Mouse (Mus musculus): ENCODE data around the gene Rbm19. TPM values are rescaled to one million over a fixed set of nuclear protein-coding genes. Genes with fewer than 3 reads are reported as not detected.

Gene Rbm19
- total and polyA plus RNA-seq, 3 experiments = 66.3 to 74.3 TPM; not detected in 1

GRCm38 (mm10) chr5:120129070-120129469 is 12.8 kb downstream of the Rbm19 start:
- no peak overlapping the region for H3K27ac ChIP-seq (ENCODE audit: control insufficient read depth, low read depth, low read length)
- H3K4me1 ChIP-seq (ENCODE audit: control insufficient read depth in 1 of 2, insufficient read depth in 2 of 2, low read length in 2 of 2) = peaks cover 4 to 8% of the 10 kb centered on the region in 2 experiments
- H3K79me2 ChIP-seq (ENCODE audit: control insufficient read depth, insufficient read depth, low read length, poor library complexity) = no peaks in the 10 kb centered on the region
- no peak overlapping the region for H3K9ac ChIP-seq (ENCODE audit: control insufficient read depth, low read depth, low read length, poor library complexity, severe bottlenecking)
- no peak overlapping the region for H3K4me3 ChIP-seq (ENCODE audit: control insufficient read depth in 1 of 2, insufficient read depth in 1 of 2, low read depth in 2 of 2, low read length in 2 of 2)
- H3K9me3 ChIP-seq (replicated peaks; ENCODE audit: insufficient read depth, low read length) = no peaks in the 10 kb centered on the region
- TF ChIP-seq SMC3 (IDR thresholded peaks at IDR 0.05; ENCODE audit: low read depth, low read length) = no peak
- TF ChIP-seq POLR2AphosphoS5 (IDR thresholded peaks at IDR 0.05; ENCODE audit: borderline replicate concordance, low read depth, low read length) = no peak
- TF ChIP-seq TCF12 (IDR thresholded peaks at IDR 0.05; ENCODE audit: low read depth, low read length) = no peak
- no peak for TF ChIP-seq POLR2AphosphoS2 (IDR thresholded peaks at IDR 0.05; ENCODE audit: low read length)
- no peak for TF ChIP-seq MYB (IDR thresholded peaks at IDR 0.05; ENCODE audit: low read depth, low read length)
- TF ChIP-seq CHD2 (IDR thresholded peaks at IDR 0.05; ENCODE audit: low read length) = no peak
- TF ChIP-seq BHLHE40 (IDR thresholded peaks at IDR 0.05; ENCODE audit: borderline replicate concordance, low read depth, low read length) = no peak
- no peak for TF ChIP-seq USF2 (IDR thresholded peaks at IDR 0.05; ENCODE audit: borderline replicate concordance in 1 of 2, insufficient read depth in 1 of 2, low read depth in 1 of 2, low read length in 2 of 2)
- no peak for TF ChIP-seq SIN3A (IDR thresholded peaks at IDR 0.05; ENCODE audit: low read length)
- TF ChIP-seq HCFC1 (IDR thresholded peaks at IDR 0.05; ENCODE audit: low read depth, low read length) = no peak
- TF ChIP-seq ZNF384 (IDR thresholded peaks at IDR 0.05; ENCODE audit: low read depth, low read length) = no peak
- peaks cover 2 to 6% of the 10 kb centered on the region in 2 experiments; a peak in 3 of 4 replicates for H3K36me3 ChIP-seq (ENCODE audit: control insufficient read depth in 1 of 2, insufficient read depth in 2 of 2, low read length in 2 of 2)
- DNase-seq (ENCODE audit: low read depth, low spot score) = no peak
- no peaks in the 10 kb centered on the region for H3K27me3 ChIP-seq (ENCODE audit: control insufficient read depth in 1 of 2, insufficient read depth in 2 of 2, low read length in 2 of 2)

- H3K4me3 ChIP-seq (ENCODE audit: control insufficient read depth in 1 of 2, insufficient read depth in 1 of 2, low read depth in 2 of 2, low read length in 2 of 2) = no peak overlapping the region
- no peaks in the 10 kb centered on the region for H3K9me3 ChIP-seq (replicated peaks; ENCODE audit: insufficient read depth, low read length)
- no peak for DNase-seq (ENCODE audit: low read depth, low spot score)
- H3K9ac ChIP-seq (ENCODE audit: control insufficient read depth, low read depth, low read length, poor library complexity, severe bottlenecking) = no peak overlapping the region
- H3K27me3 ChIP-seq (ENCODE audit: control insufficient read depth in 1 of 2, insufficient read depth in 2 of 2, low read length in 2 of 2) = no peaks in the 10 kb centered on the region
- peaks cover 2 to 12% of the 10 kb centered on the region in 2 experiments; a peak in 3 of 4 replicates for H3K36me3 ChIP-seq (ENCODE audit: control insufficient read depth in 1 of 2, insufficient read depth in 2 of 2, low read length in 2 of 2)
- peak overlapping the region; percentile 7; the same call in 1 of the 2 replicates for H3K27ac ChIP-seq (ENCODE audit: control insufficient read depth, low read depth, low read length)
- TF ChIP-seq USF1 (IDR thresholded peaks at IDR 0.05; ENCODE audit: low read depth, low read length) = no peak
- TF ChIP-seq CTCF (IDR thresholded peaks at IDR 0.05 in 2 of 3, conservative IDR thresholded peaks at IDR 0.05 in 1 of 3; ENCODE audit: control insufficient read depth in 1 of 3, insufficient read depth in 1 of 3, low read depth in 2 of 3, low read length in 3 of 3, poor library complexity in 1 of 3, severe bottlenecking in 1 of 3) = peak; percentile 13 to 46 (median 19); a peak in 4 of 6 replicates
- H3K4me1 ChIP-seq (ENCODE audit: control insufficient read depth in 1 of 2, insufficient read depth in 2 of 2, low read length in 2 of 2) = peaks cover 4 to 15% of the 10 kb centered on the region in 2 experiments
- no peaks in the 10 kb centered on the region for H3K79me2 ChIP-seq (ENCODE audit: control insufficient read depth, insufficient read depth, low read length, poor library complexity)
These were observed 13.5 kb downstream of the Rbm19 start for GRCm38 (mm10) chr5:120129761-120130160.

GRCm38 (mm10) chr5:120130163-120130562 is 13.9 kb downstream of the Rbm19 start:
- H3K79me2 ChIP-seq (ENCODE audit: control insufficient read depth, insufficient read depth, low read length, poor library complexity) = no peaks in the 10 kb centered on the region
- no peak overlapping the region for H3K4me3 ChIP-seq (ENCODE audit: control insufficient read depth in 1 of 2, insufficient read depth in 1 of 2, low read depth in 2 of 2, low read length in 2 of 2)
- peaks cover 4 to 19% of the 10 kb centered on the region in 2 experiments for H3K4me1 ChIP-seq (ENCODE audit: control insufficient read depth in 1 of 2, insufficient read depth in 2 of 2, low read length in 2 of 2)
- no peaks in the 10 kb centered on the region for H3K9me3 ChIP-seq (replicated peaks; ENCODE audit: insufficient read depth, low read length)
- peak overlapping the region; percentile 7; the same call in 1 of the 2 replicates for H3K27ac ChIP-seq (ENCODE audit: control insufficient read depth, low read depth, low read length)
- TF ChIP-seq ZKSCAN1 (IDR thresholded peaks at IDR 0.05; ENCODE audit: low read depth, low read length) = no peak
- no peak for TF ChIP-seq MEF2A (IDR thresholded peaks at IDR 0.05; ENCODE audit: extremely low read depth, insufficient replicate concordance, low read depth, low read length, poor library complexity, severe bottlenecking)
- peak; percentile 23; the same call in 1 of the 2 replicates for TF ChIP-seq MAX (IDR thresholded peaks at IDR 0.05; ENCODE audit: low read length)
- TF ChIP-seq JUND (IDR thresholded peaks at IDR 0.05; ENCODE audit: low read depth, low read length) = 0 out of 2 replicates have a peak, but pooled peaks have one; percentile 22
- peak in 1 of 2 experiments; percentile 30; a peak in 1 of 4 replicates for TF ChIP-seq POLR2A (IDR thresholded peaks at IDR 0.05; ENCODE audit: control insufficient read depth in 1 of 2, insufficient read depth in 1 of 2, low read depth in 1 of 2, low read length in 2 of 2, poor library complexity in 1 of 2)
- TF ChIP-seq MXI1 (IDR thresholded peaks at IDR 0.05; ENCODE audit: low read depth, low read length) = peak; percentile 37; the same call in 1 of the 2 replicates
- TF ChIP-seq TAL1 (IDR thresholded peaks at IDR 0.05; ENCODE audit: low read length) = no peak
- no peak for TF ChIP-seq TBP (IDR thresholded peaks at IDR 0.05; ENCODE audit: low read depth, low read length)
- DNase-seq (ENCODE audit: low read depth, low spot score) = peak; percentile 90
- peaks cover 2 to 15% of the 10 kb centered on the region in 2 experiments; a peak in 3 of 4 replicates for H3K36me3 ChIP-seq (ENCODE audit: control insufficient read depth in 1 of 2, insufficient read depth in 2 of 2, low read length in 2 of 2)
- H3K9ac ChIP-seq (ENCODE audit: control insufficient read depth, low read depth, low read length, poor library complexity, severe bottlenecking) = no peak overlapping the region
- H3K27me3 ChIP-seq (ENCODE audit: control insufficient read depth in 1 of 2, insufficient read depth in 2 of 2, low read length in 2 of 2) = no peaks in the 10 kb centered on the region
